Mouse (Mus musculus) gastrocnemius, postnatal 25 days (tissue): ENCODE data around the gene Map3k5. TPM values are rescaled to one million over a fixed set of nuclear protein-coding genes. Genes with fewer than 3 reads are reported as not detected.
A peak's percentile ranks its signal among the peaks of the same experiment; 100 is the strongest.

Experiments
- DNase-seq: peaks from one replicate; pipeline ENCODE4 v3.0.0; 2022
- total RNA-seq, 2 experiments: library from RNA; stranded (reverse); gene quantifications; 1 replicate in 1 of 2; 2 replicates in 1 of 2; pipeline ENCODE4 v1.2.3; 2021

Map3k5 gene
- total RNA-seq, 2 experiments from 2014 or later: 7.9 to 10.7 TPM

GRCm38 (mm10) chr10:19935295-19935623, 987 bp downstream of the Map3k5 start:
- no peak for DNase-seq

GRCm38 (mm10) chr10:19935821-19936367, 1.6 kb downstream of the Map3k5 start:
- no peak for DNase-seq

GRCm38 (mm10) chr10:19936961-19937708, 2.9 kb downstream of the Map3k5 start:
- no peak for DNase-seq

GRCm38 (mm10) chr10:19938738-19939137, 4.5 kb downstream of the Map3k5 start:
- no peak for DNase-seq

- no peak for DNase-seq
Observed at GRCm38 (mm10) chr10:19939282-19939705, 5.0 kb downstream of the Map3k5 start.

- no peak for DNase-seq
Observed at GRCm38 (mm10) chr10:19940127-19940526, 5.9 kb downstream of the Map3k5 start.

- no peak for DNase-seq
Observed at GRCm38 (mm10) chr10:19940626-19941025, 6.4 kb downstream of the Map3k5 start.

- peak; percentile 60 for DNase-seq
Observed at GRCm38 (mm10) chr10:19941063-19941462, 6.8 kb downstream of the Map3k5 start.

- no peak for DNase-seq
Observed at GRCm38 (mm10) chr10:19941914-19942313, 7.6 kb downstream of the Map3k5 start.

- DNase-seq: no peak
Observed at GRCm38 (mm10) chr10:19942621-19943020, 8.3 kb downstream of the Map3k5 start.

- no peak for DNase-seq
Observed at GRCm38 (mm10) chr10:19945651-19946050, 11.4 kb downstream of the Map3k5 start.

GRCm38 (mm10) chr10:19946644-19947043, 12.4 kb downstream of the Map3k5 start:
- DNase-seq: no peak

- DNase-seq: no peak
Observed at GRCm38 (mm10) chr10:19947441-19947840, 13.2 kb downstream of the Map3k5 start.

- DNase-seq: no peak
Observed at GRCm38 (mm10) chr10:19947901-19948300, 13.6 kb downstream of the Map3k5 start.

- DNase-seq: no peak
Observed at GRCm38 (mm10) chr10:19948381-19948780, 14.1 kb downstream of the Map3k5 start.

GRCm38 (mm10) chr10:19949106-19949505, 14.8 kb downstream of the Map3k5 start:
- no peak for DNase-seq

GRCm38 (mm10) chr10:19953032-19953761, 18.9 kb downstream of the Map3k5 start:
- no peak for DNase-seq

- DNase-seq: no peak
Observed at GRCm38 (mm10) chr10:19954572-19954971, 20.3 kb downstream of the Map3k5 start.

GRCm38 (mm10) chr10:19955817-19956216, 21.5 kb downstream of the Map3k5 start:
- no peak for DNase-seq

GRCm38 (mm10) chr10:19956745-19957144, 22.5 kb downstream of the Map3k5 start:
- no peak for DNase-seq

- no peak for DNase-seq
Observed at GRCm38 (mm10) chr10:19960831-19961380, 26.6 kb downstream of the Map3k5 start.

- DNase-seq: no peak
Observed at GRCm38 (mm10) chr10:19962746-19963145, 28.5 kb downstream of the Map3k5 start.

GRCm38 (mm10) chr10:19963206-19963605, 28.9 kb downstream of the Map3k5 start:
- no peak for DNase-seq
